Mouse (Mus musculus) spleen, postnatal 0 days (tissue): ENCODE data around the gene Lrrc55. TPM values are rescaled to one million over a fixed set of nuclear protein-coding genes. Genes with fewer than 3 reads are reported as not detected.

Source experiments
- polyA plus RNA-seq: library from polyadenylated mRNA; unstranded; fragments of >200 nt; fragmentation: Nextera tagmentation; extraction: Ambion mirVana; gene quantifications from 2 replicates; pipeline ENCODE4 v1.2.1, GENCODE M21; 2015

Gene Lrrc55
- 0.08 and 0.12 TPM in 2 replicates for polyA plus RNA-seq

GRCm38 (mm10) chr2:85196901-85197300 is at the start of gene Lrrc55:
TSS of gene Lrrc55 (minus strand) at chr2:85197197.

GRCm38 (mm10) chr2:85136089-85136488 is 60.9 kb downstream of the Lrrc55 start, which contains the start of gene Aplnr:
TSS of gene Aplnr (plus strand) at chr2:85136225.

Other genes starting within 250 kb of the Lrrc55 start
- 9.3 and 11.5 TPM in 2 replicates for gene Prg2, start 216.7 kb downstream of the Lrrc55 start, polyA plus RNA-seq
- 1.6 and 3.1 TPM in 2 replicates for gene Prg3, start 209.0 kb downstream of the Lrrc55 start, polyA plus RNA-seq
- gene Ssrp1, start 160.0 kb downstream of the Lrrc55 start, polyA plus RNA-seq: 167 and 180 TPM in 2 replicates
- gene P2rx3, start 159.7 kb downstream of the Lrrc55 start, polyA plus RNA-seq: 0.32 and 0.45 TPM in 2 replicates
- 6.3 and 8.5 TPM in 2 replicates for gene Tnks1bp1, start 149.2 kb downstream of the Lrrc55 start, polyA plus RNA-seq
- gene Aplnr, start 61.0 kb downstream of the Lrrc55 start, polyA plus RNA-seq: 28.2 and 35.2 TPM in 2 replicates
- gene Olfr987, start 142.1 kb upstream of the Lrrc55 start, polyA plus RNA-seq: not detected in 2 replicates
- gene Olfr988, start 166.0 kb upstream of the Lrrc55 start, polyA plus RNA-seq: not detected in 2 replicates
- not detected in 2 replicates for gene Olfr992, start 212.3 kb upstream of the Lrrc55 start, polyA plus RNA-seq
- gene Olfr993, start 217.7 kb upstream of the Lrrc55 start, polyA plus RNA-seq: not detected in 2 replicates
- not detected in 2 replicates for gene Olfr994, start 239.3 kb upstream of the Lrrc55 start, polyA plus RNA-seq
- gene Olfr995, start 246.4 kb upstream of the Lrrc55 start, polyA plus RNA-seq: not detected in 2 replicates